Mouse (Mus musculus) MEL (cell line): ENCODE results near the gene Lyrm2. TPM values are rescaled to one million over a fixed set of nuclear protein-coding genes. Genes with fewer than 3 reads are reported as not detected.

Source experiments
- DNase-seq: peaks from one replicate; pipeline ENCODE4 v3.0.0; 2011; ENCODE audit warnings: low read depth, low spot score
- H3K27ac ChIP-seq: 2 replicates; pipeline ENCODE4 v1.5.1; 2012; ENCODE audit warnings: low read depth, mild to moderate bottlenecking, control low read depth, low read length, moderate library complexity; ENCODE audit not compliant: control insufficient read depth
- H3K27me3 ChIP-seq, 2 experiments: fragments of 150-350 bp in 1 of 2; sonication (generic) in 1 of 2; 2 replicates each; pipeline ENCODE4 v1.6.1; 2012; ENCODE audit warnings: low read length in 2 of 2, mild to moderate bottlenecking in 2 of 2, improper control_type of control experiment in 1 of 2, moderate library complexity in 1 of 2; ENCODE audit not compliant: insufficient read depth in 2 of 2, control insufficient read depth in 1 of 2
- H3K36me3 ChIP-seq, 2 experiments: 2 replicates each; pipeline ENCODE4 v1.6.1; 2012 to 2014; ENCODE audit warnings: low read length in 2 of 2, improper control_type of control experiment in 1 of 2, inconsistent platforms in 1 of 2, mild to moderate bottlenecking in 1 of 2; ENCODE audit not compliant: insufficient read depth in 2 of 2, control insufficient read depth in 1 of 2
- H3K4me1 ChIP-seq, 2 experiments: fragments of 150-350 bp in 1 of 2; sonication (generic) in 1 of 2; 2 replicates each; pipeline ENCODE4 v1.6.1; 2012; ENCODE audit warnings: low read length in 2 of 2, improper control_type of control experiment in 1 of 2, mild to moderate bottlenecking in 1 of 2; ENCODE audit not compliant: insufficient read depth in 2 of 2, control insufficient read depth in 1 of 2
- H3K4me3 ChIP-seq, 2 experiments: fragments of 150-350 bp in 1 of 2; sonication (generic) in 1 of 2; 2 replicates each; pipeline ENCODE4 v1.5.1; 2012; ENCODE audit warnings: low read depth in 2 of 2, low read length in 2 of 2, mild to moderate bottlenecking in 2 of 2, moderate library complexity in 2 of 2, control low read depth in 1 of 2, improper control_type of control experiment in 1 of 2; ENCODE audit not compliant: control insufficient read depth in 1 of 2, insufficient read depth in 1 of 2
- H3K79me2 ChIP-seq: 2 replicates; pipeline ENCODE4 v1.6.1; 2012; ENCODE audit warnings: mild to moderate bottlenecking, low read length, moderate library complexity; ENCODE audit not compliant: control insufficient read depth, poor library complexity, insufficient read depth
- H3K9ac ChIP-seq: 2 replicates; pipeline ENCODE4 v1.6.1; 2012; ENCODE audit warnings: low read depth, mild to moderate bottlenecking, control low read depth, low read length, moderate library complexity; ENCODE audit not compliant: control insufficient read depth, poor library complexity, severe bottlenecking
- H3K9me3 ChIP-seq: fragments of 150-350 bp; sonication (generic); replicated peaks from 2 replicates; pipeline ENCODE4 v1.6.1; 2012; ENCODE audit warnings: mild to moderate bottlenecking, low read length, improper control_type of control experiment, moderate library complexity; ENCODE audit not compliant: insufficient read depth
- ETS1 ChIP-seq: IDR thresholded peaks from 2 replicates; pipeline ENCODE4 v1.6.1; 2012; ENCODE audit warnings: low read depth, mild to moderate bottlenecking, inconsistent platforms, low read length, improper control_type of control experiment, moderate library complexity
- GABPA ChIP-seq: IDR thresholded peaks from 2 replicates; pipeline ENCODE4 v1.6.1; 2012; ENCODE audit warnings: low read depth, mild to moderate bottlenecking, inconsistent platforms, low read length, improper control_type of control experiment, moderate library complexity
- HCFC1 ChIP-seq: IDR thresholded peaks from 2 replicates; pipeline ENCODE4 v1.6.1; 2012; ENCODE audit warnings: low read depth, mild to moderate bottlenecking, inconsistent platforms, low read length, improper control_type of control experiment, moderate library complexity
- JUND ChIP-seq: IDR thresholded peaks from 2 replicates; pipeline ENCODE4 v1.6.1; 2011; ENCODE audit warnings: low read depth, mild to moderate bottlenecking, improper control_type of control experiment, low read length
- KAT2A ChIP-seq: conservative IDR thresholded peaks from 2 replicates; pipeline ENCODE4 v1.6.1; 2012; ENCODE audit warnings: low read depth, low read length, improper control_type of control experiment, inconsistent platforms
- MAX ChIP-seq: IDR thresholded peaks from 2 replicates; pipeline ENCODE4 v1.6.1; 2011; ENCODE audit warnings: low read length, improper control_type of control experiment
- MEF2A ChIP-seq: IDR thresholded peaks from 2 replicates; pipeline ENCODE4 v1.6.1; 2014; ENCODE audit warnings: low read depth, mild to moderate bottlenecking, inconsistent platforms, low read length, improper control_type of control experiment; ENCODE audit not compliant: poor library complexity, insufficient replicate concordance, severe bottlenecking; ENCODE audit errors: extremely low read depth
- MYC ChIP-seq: IDR thresholded peaks from 2 replicates; pipeline ENCODE4 v1.6.1; 2011; ENCODE audit warnings: low read depth, mild to moderate bottlenecking, low read length, improper control_type of control experiment, moderate library complexity
- NELFE ChIP-seq: IDR thresholded peaks from 2 replicates; pipeline ENCODE4 v1.6.1; 2011; ENCODE audit warnings: low read depth, low read length, improper control_type of control experiment
- POLR2A ChIP-seq, 2 experiments: IDR thresholded peaks; 2 replicates each; pipeline ENCODE4 v1.6.1; 2011 to 2012; ENCODE audit warnings: low read length in 2 of 2, mild to moderate bottlenecking in 2 of 2, control low read depth in 1 of 2, improper control_type of control experiment in 1 of 2, low read depth in 1 of 2, moderate library complexity in 1 of 2; ENCODE audit not compliant: control insufficient read depth in 1 of 2, insufficient read depth in 1 of 2, poor library complexity in 1 of 2
- POLR2AphosphoS2 ChIP-seq: IDR thresholded peaks from 2 replicates; pipeline ENCODE4 v1.6.1; 2011; ENCODE audit warnings: low read length, improper control_type of control experiment
- POLR2AphosphoS5 ChIP-seq: IDR thresholded peaks from 2 replicates; pipeline ENCODE4 v1.6.1; 2012; ENCODE audit warnings: low read depth, borderline replicate concordance, mild to moderate bottlenecking, inconsistent platforms, low read length, moderate library complexity, mixed read lengths
- RCOR1 ChIP-seq: IDR thresholded peaks from 2 replicates; pipeline ENCODE4 v1.6.1; 2012; ENCODE audit warnings: low read depth, mild to moderate bottlenecking, inconsistent platforms, low read length, improper control_type of control experiment
- SMC3 ChIP-seq: IDR thresholded peaks from 2 replicates; pipeline ENCODE4 v1.6.1; 2011; ENCODE audit warnings: low read depth, low read length, improper control_type of control experiment
- TAL1 ChIP-seq: IDR thresholded peaks from 2 replicates; pipeline ENCODE4 v1.6.1; 2012; ENCODE audit warnings: mild to moderate bottlenecking, inconsistent platforms, low read length, moderate library complexity, mixed read lengths
- TBP ChIP-seq: IDR thresholded peaks from 2 replicates; pipeline ENCODE4 v1.8.0; 2011; ENCODE audit warnings: low read depth, low read length, improper control_type of control experiment
- USF2 ChIP-seq, 2 experiments: IDR thresholded peaks; 2 replicates each; pipeline ENCODE4 v1.6.1; 2011 to 2012; ENCODE audit warnings: improper control_type of control experiment in 2 of 2, low read length in 2 of 2, borderline replicate concordance in 1 of 2, inconsistent platforms in 1 of 2, low read depth in 1 of 2, mild to moderate bottlenecking in 1 of 2; ENCODE audit not compliant: insufficient read depth in 1 of 2
- ZC3H11A ChIP-seq: IDR thresholded peaks from 2 replicates; pipeline ENCODE4 v1.6.1; 2012; ENCODE audit warnings: low read depth, mild to moderate bottlenecking, inconsistent platforms, low read length, improper control_type of control experiment
- ZKSCAN1 ChIP-seq: IDR thresholded peaks from 2 replicates; pipeline ENCODE4 v1.6.1; 2012; ENCODE audit warnings: low read depth, mild to moderate bottlenecking, inconsistent platforms, low read length, improper control_type of control experiment, moderate library complexity
- ZNF384 ChIP-seq: IDR thresholded peaks from 2 replicates; pipeline ENCODE4 v1.6.1; 2012; ENCODE audit warnings: low read depth, mild to moderate bottlenecking, inconsistent platforms, low read length, improper control_type of control experiment
- polyA plus RNA-seq, 2 experiments: library from polyadenylated mRNA; stranded (reverse) in 1 of 2; unstranded in 1 of 2; fragments of >175 nt in 1 of 2; fragments of >200 nt in 1 of 2; gene quantifications; 2 replicates each; pipeline versions ENCODE4 v1.2.1 to v1.2.4; 2012; ENCODE audit warnings: low replicate concordance in 2 of 2, low read depth in 1 of 2; ENCODE audit not compliant: insufficient read length in 2 of 2, insufficient read depth in 1 of 2, missing spikeins in 1 of 2
- total RNA-seq: library from RNA; depleted of rRNA; stranded (reverse); fragments of 300-350 nt; gene quantifications from 2 replicates; pipeline ENCODE4 v1.2.3, GENCODE M21; 2012

Lyrm2 gene
- total and polyA plus RNA-seq, 3 experiments = 18.0 to 37.7 TPM; not detected in 1

DNA sequence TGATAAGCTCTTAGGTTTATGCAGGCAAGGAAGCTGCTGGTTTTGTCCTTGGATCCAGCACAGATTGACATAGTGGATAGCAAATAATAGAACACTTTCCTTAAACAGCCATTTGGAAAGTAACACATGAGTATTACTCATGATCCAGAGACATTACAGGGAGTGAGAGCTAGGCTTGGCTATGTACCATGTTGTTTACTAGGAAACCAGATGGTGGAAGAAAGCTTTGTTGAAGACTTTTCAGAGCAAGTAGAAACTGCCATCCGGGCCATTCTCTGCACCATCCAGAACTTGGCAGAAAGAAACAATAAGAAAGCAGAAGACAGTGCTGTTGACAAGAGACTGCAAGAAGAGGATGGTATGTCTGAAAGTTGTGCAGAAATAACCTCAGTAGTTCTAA lies 49.3 kb upstream of the Lyrm2 start (continued):
- TF ChIP-seq GABPA (no peak), TAL1 (no peak), SMC3 (no peak)

DNA sequence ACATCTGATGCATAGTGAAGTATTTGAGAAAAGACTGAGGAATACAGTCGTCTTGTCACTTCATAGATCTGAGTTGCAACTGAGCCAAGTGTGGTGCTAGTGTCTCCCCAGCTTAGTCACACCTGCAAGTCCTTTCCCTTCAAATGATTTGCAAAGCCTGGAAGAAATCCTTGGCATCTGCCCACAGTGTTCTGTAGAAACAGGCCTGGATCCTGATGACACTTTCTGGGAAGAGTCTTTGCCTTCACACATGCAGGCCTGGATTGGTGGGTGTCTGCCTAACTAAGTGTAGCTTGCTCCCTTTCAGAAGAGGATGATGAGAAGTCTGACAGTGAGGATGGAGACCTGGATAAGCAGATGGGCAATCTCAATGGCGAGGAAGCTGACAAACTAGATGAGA lies 42.6 kb upstream of the Lyrm2 start:
- Histone ChIP-seq H3K27ac (no peak overlapping the region), H3K79me2 (no peaks in the 10 kb centered on the region), H3K27me3 (no peaks in the 10 kb centered on the region), H3K4me3 (no peak overlapping the region), H3K36me3 (peaks cover 0 to 34% of the 10 kb centered on the region in 2 experiments; a peak in 2 of 4 replicates), H3K4me1 (no peaks in the 10 kb centered on the region), H3K9me3 (no peaks in the 10 kb centered on the region), H3K9ac (no peak overlapping the region)
- TF ChIP-seq POLR2AphosphoS2 (no peak), ZC3H11A (no peak), ZKSCAN1 (no peak), GABPA (no peak), MAX (no peak), POLR2A (IDR thresholded peaks at IDR 0.05; ENCODE audit: control insufficient read depth in 1 of 2, insufficient read depth in 1 of 2, low read depth in 1 of 2, low read length in 2 of 2, poor library complexity in 1 of 2) (no peak), SMC3 (no peak), KAT2A (no peak), MEF2A (no peak), TAL1 (no peak), ZNF384 (no peak), NELFE (no peak), HCFC1 (no peak), ETS1 (no peak), POLR2AphosphoS5 (no peak), RCOR1 (no peak), JUND (no peak), USF2 (IDR thresholded peaks at IDR 0.05; ENCODE audit: borderline replicate concordance in 1 of 2, insufficient read depth in 1 of 2, low read depth in 1 of 2, low read length in 2 of 2) (no peak), TBP (no peak)
- no peak for DNase-seq

DNA sequence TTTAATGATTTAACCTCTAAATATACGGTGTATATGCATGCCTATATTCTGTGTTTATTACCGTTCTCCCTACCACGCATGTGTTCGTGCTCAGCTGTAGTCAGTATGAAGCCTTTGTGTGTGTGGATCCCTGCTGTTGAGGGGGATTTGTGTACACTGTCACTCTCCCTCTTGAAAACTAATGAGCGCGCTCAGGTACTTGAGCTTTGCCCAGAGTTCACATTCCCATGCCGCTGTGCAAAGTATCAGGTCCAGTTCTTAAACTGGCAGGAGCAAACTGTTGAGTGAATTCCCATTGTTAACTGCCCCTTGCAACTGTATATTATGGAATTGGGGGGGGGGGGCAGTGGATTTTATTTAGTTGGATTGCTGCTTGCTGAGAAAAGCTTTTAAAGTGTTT lies 32.6 kb upstream of the Lyrm2 start:
- TF ChIP-seq GABPA (no peak), MYC (no peak)
- Histone ChIP-seq H3K9ac (no peak overlapping the region), H3K4me1 (no peaks in the 10 kb centered on the region), H3K27ac (no peak overlapping the region), H3K27me3 (no peaks in the 10 kb centered on the region), H3K79me2 (no peaks in the 10 kb centered on the region), H3K36me3 (peaks cover 0 to 32% of the 10 kb centered on the region in 2 experiments; a peak in 2 of 4 replicates), H3K4me3 (no peak overlapping the region), H3K9me3 (no peaks in the 10 kb centered on the region)
- no peak for DNase-seq
